Mouse (Mus musculus) CH12.LX (cell line): ENCODE data around the gene Rbmx2. TPM values are rescaled to one million over a fixed set of nuclear protein-coding genes. Genes with fewer than 3 reads are reported as not detected.

Experiments
- DNase-seq: peaks from one replicate; pipeline ENCODE4 v3.0.0-alpha.2; 2013; ENCODE audit errors: extremely low read depth
- H3K27ac ChIP-seq: 2 replicates; pipeline ENCODE4 v1.5.1; 2012; ENCODE audit warnings: low read depth, mild to moderate bottlenecking, control low read depth, moderate library complexity; ENCODE audit not compliant: insufficient read depth
- H3K27me3 ChIP-seq: replicated peaks from 2 replicates; pipeline ENCODE3; 2012; ENCODE audit warnings: inconsistent platforms
- H3K36me3 ChIP-seq, 2 experiments: replicated peaks in 1 of 2; 2 replicates each; pipeline versions ENCODE3 to v1.6.1; 2012; ENCODE audit warnings: inconsistent platforms in 1 of 2, low read length in 1 of 2, mild to moderate bottlenecking in 1 of 2, mixed read lengths in 1 of 2, moderate library complexity in 1 of 2; ENCODE audit not compliant: control insufficient read depth in 1 of 2, insufficient read depth in 1 of 2
- H3K4me1 ChIP-seq, 2 experiments: 2 replicates each; pipeline ENCODE4 v1.6.1; 2012; ENCODE audit warnings: inconsistent platforms in 1 of 2, moderate library complexity in 1 of 2; ENCODE audit not compliant: insufficient read depth in 2 of 2, control insufficient read depth in 1 of 2
- H3K4me2 ChIP-seq: 2 replicates; pipeline ENCODE4 v1.6.1; 2012; ENCODE audit warnings: low read depth, mild to moderate bottlenecking, control low read depth; ENCODE audit not compliant: poor library complexity, insufficient read depth, severe bottlenecking
- H3K4me3 ChIP-seq, 3 experiments: fragments of 150-350 bp in 1 of 3; sonication (generic) in 1 of 3; replicated peaks in 1 of 3; 2 replicates each; pipeline versions ENCODE3 to v1.5.1; 2011 to 2012; ENCODE audit warnings: low read depth in 2 of 3, low read length in 2 of 3, mild to moderate bottlenecking in 2 of 3, moderate library complexity in 2 of 3, control low read depth in 1 of 3, improper control_type of control experiment in 1 of 3, inconsistent platforms in 1 of 3, mixed read lengths in 1 of 3; ENCODE audit not compliant: poor library complexity in 1 of 3
- H3K79me2 ChIP-seq: replicated peaks from 2 replicates; pipeline ENCODE4 v1.6.1; 2012; ENCODE audit warnings: mild to moderate bottlenecking, moderate library complexity; ENCODE audit not compliant: control insufficient read depth, poor library complexity, insufficient read depth, severe bottlenecking; ENCODE audit errors: extremely low read depth
- H3K9ac ChIP-seq: 2 replicates; pipeline ENCODE4 v1.6.1; 2012; ENCODE audit warnings: low read depth, mild to moderate bottlenecking, control low read depth, moderate library complexity; ENCODE audit not compliant: insufficient read depth
- H3K9me3 ChIP-seq: replicated peaks from 2 replicates; pipeline ENCODE3; 2012; ENCODE audit warnings: low read length, inconsistent platforms, mixed read lengths
- BHLHE40 ChIP-seq: IDR thresholded peaks from 2 replicates; pipeline ENCODE4 v1.6.1; 2011; ENCODE audit warnings: mild to moderate bottlenecking, low read depth, low read length, improper control_type of control experiment
- CHD1 ChIP-seq: IDR thresholded peaks from 2 replicates; pipeline ENCODE4 v1.6.1; 2012; ENCODE audit warnings: low read depth, low read length, improper control_type of control experiment, inconsistent platforms
- ELF1 ChIP-seq: IDR thresholded peaks from 2 replicates; pipeline ENCODE4 v1.6.1; 2014; ENCODE audit warnings: low read depth, mild to moderate bottlenecking, inconsistent platforms, low read length, improper control_type of control experiment
- ETS1 ChIP-seq: conservative IDR thresholded peaks from 2 replicates; pipeline ENCODE4 v1.6.1; 2012; ENCODE audit warnings: low read depth, mild to moderate bottlenecking, inconsistent platforms, low read length, improper control_type of control experiment, moderate library complexity
- GABPA ChIP-seq: IDR thresholded peaks from 2 replicates; pipeline ENCODE4 v1.6.1; 2012; ENCODE audit warnings: low read depth, low read length, improper control_type of control experiment, inconsistent platforms; ENCODE audit not compliant: insufficient replicate concordance
- IRF4 ChIP-seq: IDR thresholded peaks from 2 replicates; pipeline ENCODE4 v1.6.1; 2014; ENCODE audit warnings: low read depth, mild to moderate bottlenecking, inconsistent platforms, low read length, improper control_type of control experiment
- JUND ChIP-seq: conservative IDR thresholded peaks from 2 replicates; pipeline ENCODE4 v1.6.1; 2011; ENCODE audit warnings: low read depth, low read length, improper control_type of control experiment
- KAT2A ChIP-seq: IDR thresholded peaks from 2 replicates; pipeline ENCODE4 v1.6.1; 2012; ENCODE audit warnings: low read length, improper control_type of control experiment, inconsistent platforms; ENCODE audit not compliant: insufficient replicate concordance
- MAFK ChIP-seq: IDR thresholded peaks from 2 replicates; pipeline ENCODE4 v1.6.1; 2011; ENCODE audit warnings: low read length, improper control_type of control experiment; ENCODE audit not compliant: insufficient replicate concordance
- MAX ChIP-seq: IDR thresholded peaks from 2 replicates; pipeline ENCODE4 v1.6.1; 2011; ENCODE audit warnings: low read length, improper control_type of control experiment
- MEF2A ChIP-seq: IDR thresholded peaks from 2 replicates; pipeline ENCODE4 v1.6.1; 2014; ENCODE audit warnings: low read depth, mild to moderate bottlenecking, inconsistent platforms, low read length, improper control_type of control experiment, borderline replicate concordance
- MYC ChIP-seq: IDR thresholded peaks from 2 replicates; pipeline ENCODE4 v1.6.1; 2011; ENCODE audit warnings: low read depth, mild to moderate bottlenecking, improper control_type of control experiment, low read length
- NRF1 ChIP-seq: IDR thresholded peaks from 2 replicates; pipeline ENCODE4 v1.6.1; 2014; ENCODE audit warnings: low read depth, mild to moderate bottlenecking, inconsistent platforms, low read length, improper control_type of control experiment, moderate library complexity
- POLR2A ChIP-seq: IDR thresholded peaks from 2 replicates; pipeline ENCODE4 v1.6.1; 2011; ENCODE audit warnings: low read depth, mild to moderate bottlenecking, improper control_type of control experiment, low read length
- POLR2AphosphoS2 ChIP-seq: IDR thresholded peaks from 2 replicates; pipeline ENCODE4 v1.6.1; 2011; ENCODE audit warnings: low read depth, low read length, improper control_type of control experiment
- RAD21 ChIP-seq: IDR thresholded peaks from 2 replicates; pipeline ENCODE4 v1.6.1; 2011; ENCODE audit warnings: low read depth, mild to moderate bottlenecking, low read length, improper control_type of control experiment, moderate library complexity
- SIN3A ChIP-seq: IDR thresholded peaks from 2 replicates; pipeline ENCODE4 v1.6.1; 2012; ENCODE audit warnings: low read length, improper control_type of control experiment, inconsistent platforms
- SMC3 ChIP-seq: IDR thresholded peaks from 2 replicates; pipeline ENCODE4 v1.6.1; 2011; ENCODE audit warnings: low read depth, low read length, improper control_type of control experiment
- UBTF ChIP-seq: IDR thresholded peaks from 2 replicates; pipeline ENCODE4 v1.6.1; 2012; ENCODE audit warnings: low read depth, mild to moderate bottlenecking, inconsistent platforms, low read length, improper control_type of control experiment, moderate library complexity
- USF1 ChIP-seq: IDR thresholded peaks from 2 replicates; pipeline ENCODE4 v1.6.1; 2014; ENCODE audit warnings: low read depth, mild to moderate bottlenecking, inconsistent platforms, low read length, improper control_type of control experiment
- ZC3H11A ChIP-seq: IDR thresholded peaks from 2 replicates; pipeline ENCODE4 v1.6.1; 2012; ENCODE audit warnings: low read depth, mild to moderate bottlenecking, inconsistent platforms, low read length, improper control_type of control experiment
- ZMIZ1 ChIP-seq: IDR thresholded peaks from 2 replicates; pipeline ENCODE4 v1.6.1; 2012; ENCODE audit warnings: low read depth, mild to moderate bottlenecking, inconsistent platforms, low read length, improper control_type of control experiment
- ZNF384 ChIP-seq: IDR thresholded peaks from 2 replicates; pipeline ENCODE4 v1.6.1; 2012; ENCODE audit warnings: low read depth, low read length, improper control_type of control experiment, inconsistent platforms
- dilution Hi-C: fragments of 300-500 bp; cut with MboI; formaldehyde crosslinking; loops from 2 replicates; pipeline ENCODE4 v1.14.3; 2020; ENCODE audit warnings: low sequenced_read_pairs; ENCODE audit not compliant: extremely low pct_unique_long_range_greater_than_20kb, extremely low pct_ligation_motif_present
- in situ Hi-C: fragments of 300-500 bp; cut with MboI; formaldehyde crosslinking; loops from 3 replicates; pipeline ENCODE4 v1.14.3; 2019; ENCODE audit warnings: low sequenced_read_pairs, low pct_ligation_motif_present, low pct_unique_long_range_greater_than_20kb, mixed read lengths
- polyA plus RNA-seq: library from polyadenylated mRNA; unstranded; fragments of >175 nt; gene quantifications from 2 replicates; pipeline ENCODE4 v1.2.1, GENCODE M21; 2012; ENCODE audit warnings: low read depth; ENCODE audit not compliant: insufficient read length
- total RNA-seq, 2 experiments: library from RNA; depleted of rRNA; stranded (reverse); fragments of 300-350 nt in 1 of 2; fragments of >200 nt in 1 of 2; gene quantifications; 2 replicates each; pipeline ENCODE4 v1.2.3; 2012 to 2014

The Rbmx2 gene
- total and polyA plus RNA-seq, 3 experiments: 15.1 to 18.4 (median 16.9) TPM

DNA sequence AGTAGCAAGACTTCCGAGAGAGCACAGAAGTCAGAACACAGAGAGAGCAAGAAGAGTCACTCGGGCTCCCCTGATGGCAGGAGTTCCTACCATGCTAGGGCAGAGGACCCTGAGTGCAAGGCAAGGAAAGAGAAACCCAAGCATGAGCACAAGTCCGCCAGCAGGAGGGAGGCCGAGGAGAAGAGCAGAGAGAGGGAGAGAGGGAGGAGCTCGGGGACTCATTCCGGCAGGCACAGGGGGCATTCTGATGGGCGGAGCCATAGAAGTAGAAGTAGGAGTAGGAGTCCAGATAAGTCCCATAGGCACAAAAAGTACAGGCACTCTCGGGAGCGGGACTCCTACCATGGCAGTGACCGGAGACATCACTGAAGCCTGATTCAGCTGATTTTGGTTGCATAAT lies 14.9 kb downstream of the Rbmx2 start:
- Histone ChIP-seq H3K4me1 (no peaks in the 10 kb centered on the region), H3K27me3 (no peaks in the 10 kb centered on the region), H3K4me2 (no peak overlapping the region), H3K4me3 (no peak overlapping the region), H3K9me3 (no peaks in the 10 kb centered on the region), H3K9ac (no peak overlapping the region), H3K27ac (no peak overlapping the region), H3K36me3 (peaks cover 9 to 46% of the 10 kb centered on the region in 2 experiments), H3K79me2 (no peaks in the 10 kb centered on the region)
- dilution Hi-C loops (no loop called here), in situ Hi-C loops (no loop called here)
- no peak for DNase-seq
- no peak for TF ChIP-seq CHD1
- no peak for TF ChIP-seq JUND
- no peak for TF ChIP-seq MEF2A
- TF ChIP-seq USF1: no peak
- no peak for TF ChIP-seq SIN3A
- TF ChIP-seq UBTF: no peak
- no peak for TF ChIP-seq RAD21
- no peak for TF ChIP-seq NRF1

DNA sequence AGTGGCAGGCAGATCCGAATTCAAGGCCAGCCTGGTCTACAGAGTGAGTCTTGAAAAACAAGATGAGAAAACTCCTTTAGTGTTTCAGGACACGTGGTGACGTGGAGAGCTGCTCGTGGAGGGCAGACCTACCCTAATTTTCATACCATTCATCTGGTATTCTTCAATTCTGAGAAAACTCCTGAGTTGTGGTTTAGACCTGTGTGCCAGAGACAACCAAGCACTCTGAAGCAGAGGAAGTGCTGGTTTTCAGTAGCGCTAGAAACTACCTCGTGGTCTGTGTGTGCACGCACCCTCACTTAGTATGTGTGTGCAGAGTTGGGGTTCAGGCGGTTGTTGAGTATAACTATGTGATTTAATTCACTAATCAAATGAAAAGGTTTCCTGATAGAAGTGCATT lies 18.0 kb downstream of the Rbmx2 start:
- Histone ChIP-seq H3K4me1 (no peaks in the 10 kb centered on the region), H3K4me2 (no peak overlapping the region), H3K9ac (no peak overlapping the region), H3K9me3 (no peaks in the 10 kb centered on the region), H3K4me3 (no peak overlapping the region), H3K27me3 (no peaks in the 10 kb centered on the region), H3K36me3 (peaks cover 9 to 38% of the 10 kb centered on the region in 2 experiments), H3K27ac (no peak overlapping the region), H3K79me2 (no peaks in the 10 kb centered on the region)
- DNase-seq: peak; percentile 3
- in situ Hi-C loops: no loop called here
- TF ChIP-seq SIN3A: no peak
- no peak for TF ChIP-seq ETS1
- no peak for TF ChIP-seq POLR2A
- no peak for TF ChIP-seq MAX
- no peak for TF ChIP-seq KAT2A
- TF ChIP-seq MYC: no peak
- TF ChIP-seq ZC3H11A: no peak
- TF ChIP-seq ELF1: no peak
- TF ChIP-seq IRF4: no peak
- no peak for TF ChIP-seq MAFK
- no peak for TF ChIP-seq ZMIZ1
- TF ChIP-seq RAD21: no peak
- no peak for TF ChIP-seq ZNF384
- no peak for TF ChIP-seq BHLHE40
- TF ChIP-seq GABPA: no peak
- no peak for TF ChIP-seq SMC3
- TF ChIP-seq POLR2AphosphoS2: no peak
- TF ChIP-seq NRF1: no peak
- dilution Hi-C loops: no loop called here
